Mouse (Mus musculus): ENCODE measurements around the gene Hspg2. TPM values are rescaled to one million over a fixed set of nuclear protein-coding genes. Genes with fewer than 3 reads are reported as not detected.
A peak's percentile ranks its signal among the peaks of the same experiment; 100 is the strongest.

Gene Hspg2
- polyA plus RNA-seq, 2 experiments = 3.3 to 5.0 TPM

- Histone ChIP-seq H3K4me1 (replicated peaks; ENCODE audit: control insufficient read depth in 2 of 2, insufficient read depth in 2 of 2, low read length in 1 of 2) (no peaks in the 10 kb centered on the region), H3K4me3 (ENCODE audit: insufficient read depth in 1 of 2, low read depth in 2 of 2, low read length in 2 of 2) (no peak overlapping the region), H3K36me3 (replicated peaks; ENCODE audit: control insufficient read depth, insufficient read depth, low read depth) (no peaks in the 10 kb centered on the region), H3K9me3 (ENCODE audit: control insufficient read depth, low read length) (no peaks in the 10 kb centered on the region), H3K27ac (no peak overlapping the region), H3K9ac (replicated peaks) (no peak overlapping the region), H3K27me3 (ENCODE audit: control insufficient read depth, insufficient read depth, low read length) (no peaks in the 10 kb centered on the region), H3K4me2 (ENCODE audit: low read depth) (no peak overlapping the region)
- TF ChIP-seq CTCF (IDR thresholded peaks at IDR 0.05; ENCODE audit: low read depth) = peak; percentile 74
- TF ChIP-seq EP300 (IDR thresholded peaks at IDR 0.05; ENCODE audit: low read depth) = no peak
- WGBS (ENCODE audit: insufficient replicate concordance) = 56% methylated on average over 5 of the region's 5 CpGs
- no peak for ATAC-seq (ENCODE audit: insufficient read depth)
- DNase-seq (ENCODE audit: low read depth in 3 of 3, low spot score in 3 of 3) = peak in 1 of 3 experiments; percentile 9
These were observed 77.5 kb downstream of the Hspg2 start for GRCm38 (mm10) chr4:137546003-137546525.

DNA sequence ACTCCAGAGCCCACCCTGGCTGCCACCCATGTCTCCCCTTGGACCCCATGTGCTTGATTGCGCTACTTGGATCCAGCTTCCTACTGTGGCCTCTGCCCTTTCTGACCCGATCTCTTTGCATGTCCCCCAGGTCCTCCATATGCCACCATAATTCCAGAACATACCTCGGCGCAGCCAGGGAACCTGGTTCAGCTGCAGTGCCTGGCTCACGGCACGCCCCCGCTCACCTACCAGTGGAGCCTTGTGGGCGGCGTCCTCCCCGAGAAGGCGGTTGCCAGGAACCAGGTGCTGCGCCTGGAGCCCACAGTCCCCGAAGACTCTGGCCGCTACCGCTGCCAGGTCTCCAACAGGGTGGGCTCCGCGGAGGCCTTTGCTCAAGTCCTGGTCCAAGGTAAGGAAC is 84.9 kb downstream of the Hspg2 start:
- H3K9ac ChIP-seq (replicated peaks) = no peak overlapping the region
- H3K36me3 ChIP-seq (replicated peaks; ENCODE audit: control insufficient read depth, insufficient read depth, low read depth) = no peaks in the 10 kb centered on the region
- no peaks in the 10 kb centered on the region for H3K4me1 ChIP-seq (replicated peaks; ENCODE audit: control insufficient read depth in 2 of 2, insufficient read depth in 2 of 2, low read length in 1 of 2)
- ATAC-seq (ENCODE audit: insufficient read depth) (no peak), DNase-seq (ENCODE audit: low read depth in 3 of 3, low spot score in 3 of 3) (no peak)
- H3K4me2 ChIP-seq (ENCODE audit: low read depth) = no peak overlapping the region
- no peak overlapping the region for H3K27ac ChIP-seq
- no peak overlapping the region for H3K4me3 ChIP-seq (ENCODE audit: insufficient read depth in 1 of 2, low read depth in 2 of 2, low read length in 2 of 2)
- WGBS (ENCODE audit: insufficient replicate concordance) = 86% methylated on average over 17 of the region's 17 CpGs
- H3K9me3 ChIP-seq (ENCODE audit: control insufficient read depth, low read length) = no peaks in the 10 kb centered on the region
- TF ChIP-seq EP300 (IDR thresholded peaks at IDR 0.05; ENCODE audit: low read depth) (no peak), CTCF (IDR thresholded peaks at IDR 0.05; ENCODE audit: low read depth) (no peak)
- H3K27me3 ChIP-seq (ENCODE audit: control insufficient read depth, insufficient read depth, low read length) = no peaks in the 10 kb centered on the region

- Histone ChIP-seq H3K36me3 (replicated peaks; ENCODE audit: control insufficient read depth, insufficient read depth, low read depth) (no peaks in the 10 kb centered on the region), H3K27ac (no peak overlapping the region), H3K4me3 (ENCODE audit: insufficient read depth in 1 of 2, low read depth in 2 of 2, low read length in 2 of 2) (no peak overlapping the region), H3K9ac (replicated peaks) (no peak overlapping the region), H3K27me3 (ENCODE audit: control insufficient read depth, insufficient read depth, low read length) (no peaks in the 10 kb centered on the region), H3K4me1 (replicated peaks; ENCODE audit: control insufficient read depth in 2 of 2, insufficient read depth in 2 of 2, low read length in 1 of 2) (no peaks in the 10 kb centered on the region), H3K9me3 (ENCODE audit: control insufficient read depth, low read length) (no peaks in the 10 kb centered on the region), H3K4me2 (ENCODE audit: low read depth) (no peak overlapping the region)
- ATAC-seq (ENCODE audit: insufficient read depth) (no peak), DNase-seq (ENCODE audit: low read depth in 3 of 3, low spot score in 3 of 3) (no peak)
- TF ChIP-seq CTCF (IDR thresholded peaks at IDR 0.05; ENCODE audit: low read depth) (no peak), EP300 (IDR thresholded peaks at IDR 0.05; ENCODE audit: low read depth) (no peak)
- 79% methylated on average over 16 of the region's 16 CpGs for WGBS (ENCODE audit: insufficient replicate concordance)
These were observed 88.2 kb downstream of the Hspg2 start for GRCm38 (mm10) chr4:137556673-137557210.

GRCm38 (mm10) chr4:137569873-137570272 is 101.3 kb downstream of the Hspg2 start:
- Histone ChIP-seq H3K4me2 (ENCODE audit: low read depth) (no peak overlapping the region), H3K36me3 (replicated peaks; ENCODE audit: control insufficient read depth, insufficient read depth, low read depth) (no peaks in the 10 kb centered on the region), H3K27me3 (ENCODE audit: control insufficient read depth, insufficient read depth, low read length) (no peaks in the 10 kb centered on the region), H3K4me1 (replicated peaks; ENCODE audit: control insufficient read depth in 2 of 2, insufficient read depth in 2 of 2, low read length in 1 of 2) (no peaks in the 10 kb centered on the region), H3K27ac (no peak overlapping the region), H3K9ac (replicated peaks) (no peak overlapping the region), H3K9me3 (ENCODE audit: control insufficient read depth, low read length) (no peaks in the 10 kb centered on the region), H3K4me3 (ENCODE audit: insufficient read depth in 1 of 2, low read depth in 2 of 2, low read length in 2 of 2) (no peak overlapping the region)
- WGBS (ENCODE audit: insufficient replicate concordance) = 72% methylated on average over 9 of the region's 9 CpGs
- TF ChIP-seq EP300 (IDR thresholded peaks at IDR 0.05; ENCODE audit: low read depth) (no peak), CTCF (IDR thresholded peaks at IDR 0.05; ENCODE audit: low read depth) (no peak)
- DNase-seq (ENCODE audit: low read depth in 3 of 3, low spot score in 3 of 3) = no peak
- ATAC-seq (ENCODE audit: insufficient read depth) = no peak

GRCm38 (mm10) chr4:137574469-137574868 is 105.9 kb downstream of the Hspg2 start, which contains the start of gene Ldlrad2:
TSS of gene Ldlrad2 (minus strand) at chr4:137574569.
- Histone ChIP-seq H3K9me3 (ENCODE audit: control insufficient read depth, low read length) (no peaks in the 10 kb centered on the region), H3K36me3 (replicated peaks; ENCODE audit: control insufficient read depth, insufficient read depth, low read depth) (no peaks in the 10 kb centered on the region), H3K27me3 (ENCODE audit: control insufficient read depth, insufficient read depth, low read length) (peaks cover 9% of the 10 kb centered on the region), H3K4me1 (replicated peaks; ENCODE audit: control insufficient read depth in 2 of 2, insufficient read depth in 2 of 2, low read length in 1 of 2) (no peaks in the 10 kb centered on the region), H3K27ac (no peak within 1 kb of the TSS), H3K4me2 (ENCODE audit: low read depth) (no peak within 1 kb of the TSS), H3K9ac (replicated peaks) (no peak within 1 kb of the TSS), H3K4me3 (ENCODE audit: insufficient read depth in 1 of 2, low read depth in 2 of 2, low read length in 2 of 2) (no peak within 1 kb of the TSS)
- no peak for TF ChIP-seq EP300 (IDR thresholded peaks at IDR 0.05; ENCODE audit: low read depth)
- TF ChIP-seq CTCF (IDR thresholded peaks at IDR 0.05; ENCODE audit: low read depth) = no peak
- 73% methylated on average over 10 of the region's 10 CpGs for WGBS (ENCODE audit: insufficient replicate concordance)
- no peak for DNase-seq (ENCODE audit: low read depth in 3 of 3, low spot score in 3 of 3)
- no peak for ATAC-seq (ENCODE audit: insufficient read depth)
